Mouse (Mus musculus): ENCODE measurements at regions not wholly inside any gene's neighbourhood (a gene's known extent, or its start where the extent isn't known, plus 50 kb on each side); places are given as distances from the start of the nearest gene placed in this dataset.

DNA sequence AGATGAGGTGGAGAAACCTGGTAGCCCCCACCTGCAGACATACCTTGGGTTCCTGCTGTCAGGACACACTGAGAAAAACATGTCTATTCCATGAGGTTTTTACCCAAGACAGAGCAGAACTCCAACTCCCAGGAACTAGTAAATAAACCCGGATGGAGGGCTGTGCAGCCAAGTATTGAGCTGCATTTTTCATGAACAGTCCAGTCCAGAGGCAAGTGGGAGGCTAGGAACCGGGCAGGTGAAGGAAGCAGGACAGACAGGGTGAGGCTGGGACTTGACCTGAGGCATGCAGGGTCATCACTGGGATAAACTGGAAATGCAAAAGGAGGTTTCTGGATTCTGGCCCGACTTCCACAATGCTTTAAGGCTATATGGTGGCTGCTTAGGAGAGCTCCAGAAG lies 114.8 kb upstream of the Lrig1 start:
- no peak for DNase-seq (ENCODE audit: low read depth)

DNA sequence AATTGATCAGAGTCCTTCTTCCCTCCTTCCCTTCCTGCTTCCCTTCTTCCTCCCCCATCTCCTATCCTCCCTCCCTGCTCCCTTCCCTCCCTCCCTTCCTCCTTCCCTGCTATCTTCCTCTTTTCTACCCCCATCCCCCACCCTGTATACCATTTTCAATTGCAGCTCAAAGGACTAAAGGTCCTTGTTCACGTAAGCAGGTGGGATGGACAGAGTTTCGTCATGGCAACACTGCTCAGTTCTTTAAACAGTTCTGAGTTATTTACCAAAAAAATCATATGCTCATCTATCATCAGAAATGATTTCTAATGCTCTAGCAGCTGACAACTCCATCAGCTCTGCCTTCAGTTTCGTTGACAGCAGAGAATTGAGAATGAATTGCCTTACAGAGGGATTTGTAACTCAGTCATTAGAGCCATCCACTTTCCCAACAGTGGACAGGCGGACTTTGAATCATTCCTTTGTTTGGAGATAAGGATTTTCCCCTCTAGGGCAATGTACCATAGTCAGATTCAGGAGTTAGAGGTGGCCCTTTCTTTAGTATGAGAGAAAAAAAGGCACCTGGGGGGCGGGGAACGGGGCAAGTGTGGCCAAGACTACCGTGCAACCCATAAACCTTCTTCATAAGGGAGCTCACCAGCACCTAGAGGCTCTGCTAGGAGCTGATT lies 113.7 kb upstream of the Lrig1 start:
- no peak for DNase-seq (ENCODE audit: low read depth)

DNA sequence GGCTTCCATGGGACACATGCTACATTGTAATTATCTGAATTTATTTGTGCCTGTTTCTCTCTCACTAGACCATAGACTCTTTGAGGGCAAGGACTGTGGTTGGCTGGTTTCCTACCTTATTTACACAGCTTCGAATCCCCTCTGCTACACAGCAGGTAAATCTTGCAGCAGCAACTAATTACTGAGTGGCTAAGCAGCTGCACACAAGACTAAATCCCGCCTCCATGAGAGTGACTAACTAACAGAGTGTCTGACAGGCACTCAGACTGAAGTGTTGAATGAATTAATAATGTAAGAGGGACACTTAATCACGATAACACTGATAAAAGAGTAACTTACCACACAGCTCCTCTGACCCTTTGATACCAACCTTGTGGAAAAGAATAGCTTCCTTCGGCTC lies 111.9 kb upstream of the Lrig1 start:
- DNase-seq (ENCODE audit: low read depth): no peak

DNA sequence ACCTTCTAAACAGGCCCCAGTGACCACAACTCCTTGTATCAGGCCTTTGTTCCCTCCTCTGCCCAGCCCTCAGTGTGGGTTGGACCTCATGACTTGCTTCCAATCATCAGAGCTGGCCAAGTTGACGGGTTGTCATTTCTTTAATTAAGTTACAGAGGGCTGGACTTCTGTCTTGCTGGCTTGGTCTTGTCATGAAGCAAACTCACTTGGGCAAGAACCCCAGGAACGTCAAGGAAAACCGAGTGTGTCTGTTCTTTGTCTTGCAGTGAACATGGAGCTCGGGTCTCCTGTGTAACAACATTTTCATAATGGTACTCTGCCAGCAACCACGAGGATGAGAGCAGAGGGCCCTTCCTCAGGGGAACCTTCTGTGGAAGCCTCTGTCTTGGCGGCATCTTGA lies 107.3 kb upstream of the Lrig1 start:
- DNase-seq (ENCODE audit: low read depth): no peak

DNA sequence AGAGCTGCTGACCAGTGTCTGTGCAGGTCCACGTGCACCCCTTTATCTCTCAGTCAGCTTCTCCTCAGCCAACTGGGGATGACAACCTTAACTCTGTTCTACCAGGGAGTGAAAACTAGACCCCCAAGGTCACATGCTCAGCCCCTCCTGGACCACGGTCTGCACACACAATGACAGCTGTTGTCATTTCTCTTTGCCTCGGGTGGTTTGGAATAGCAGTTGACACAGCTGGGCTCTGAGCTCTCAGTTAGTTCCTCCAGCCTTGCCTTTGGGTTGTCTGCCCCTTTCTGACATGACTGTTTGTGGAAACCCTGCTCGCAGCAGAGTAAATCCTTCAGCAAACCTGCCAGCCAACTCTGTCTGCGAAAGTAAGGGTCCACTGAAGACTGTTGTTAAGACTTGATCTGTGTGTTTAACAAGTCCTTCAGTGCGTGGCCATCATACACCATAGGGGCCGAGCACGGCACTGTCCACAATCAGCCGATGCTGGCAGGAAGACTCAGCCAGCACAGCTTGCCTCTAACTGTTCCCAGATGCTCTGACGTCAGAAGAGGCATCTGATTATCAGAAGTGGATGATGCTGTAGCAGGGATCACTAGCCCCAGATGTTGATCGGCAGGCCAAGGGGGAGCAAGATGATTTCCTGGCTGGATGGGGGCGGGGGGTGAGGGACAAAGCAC lies 106.7 kb upstream of the Lrig1 start:
- DNase-seq (ENCODE audit: low read depth): no peak

DNA sequence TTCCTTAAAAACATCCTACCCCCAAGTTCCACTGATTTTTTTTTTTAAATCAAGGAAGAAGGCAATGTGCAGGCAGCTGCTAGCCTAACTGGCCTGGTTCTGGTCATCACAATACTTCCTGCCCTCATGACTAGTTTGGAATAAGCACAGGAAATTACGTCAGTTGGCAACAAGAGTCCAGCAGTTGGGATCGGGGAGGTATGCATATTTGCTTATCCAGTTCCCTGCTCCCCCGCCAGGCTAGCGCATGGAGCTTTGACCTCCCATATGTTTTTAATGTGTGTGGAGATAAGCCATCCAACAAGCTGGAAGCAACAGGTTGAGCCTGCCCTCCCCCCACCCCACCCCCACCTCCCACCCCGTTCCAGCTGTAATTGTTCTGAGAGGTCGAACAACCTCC lies 105.7 kb upstream of the Lrig1 start:
- DNase-seq (ENCODE audit: low read depth): peak; percentile 63

DNA sequence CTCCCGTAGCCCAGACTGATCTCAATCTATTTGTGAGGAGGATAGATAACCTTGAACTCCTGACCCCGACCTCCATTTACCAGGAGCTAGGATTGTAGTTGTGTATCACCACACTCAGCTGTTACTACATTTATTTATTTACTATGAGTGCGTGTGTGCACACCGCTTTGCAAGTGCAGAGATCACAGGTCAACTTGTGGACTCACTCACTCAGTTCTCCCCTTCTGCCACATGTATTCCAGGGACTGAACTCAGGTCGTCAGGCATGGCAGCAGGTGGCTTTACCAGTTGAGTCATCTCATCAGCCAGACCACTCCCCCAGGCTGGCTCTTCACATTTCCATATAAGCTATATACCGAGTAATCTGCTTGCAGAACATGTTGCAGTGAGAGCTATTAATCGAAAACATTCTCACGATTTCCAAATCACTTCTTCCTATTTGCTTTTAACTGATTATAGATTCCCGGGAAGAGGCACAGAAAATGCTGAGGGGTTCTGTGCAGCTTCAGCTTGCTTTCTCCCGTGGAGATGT lies 104.4 kb upstream of the Lrig1 start:
- no peak for DNase-seq (ENCODE audit: low read depth)

DNA sequence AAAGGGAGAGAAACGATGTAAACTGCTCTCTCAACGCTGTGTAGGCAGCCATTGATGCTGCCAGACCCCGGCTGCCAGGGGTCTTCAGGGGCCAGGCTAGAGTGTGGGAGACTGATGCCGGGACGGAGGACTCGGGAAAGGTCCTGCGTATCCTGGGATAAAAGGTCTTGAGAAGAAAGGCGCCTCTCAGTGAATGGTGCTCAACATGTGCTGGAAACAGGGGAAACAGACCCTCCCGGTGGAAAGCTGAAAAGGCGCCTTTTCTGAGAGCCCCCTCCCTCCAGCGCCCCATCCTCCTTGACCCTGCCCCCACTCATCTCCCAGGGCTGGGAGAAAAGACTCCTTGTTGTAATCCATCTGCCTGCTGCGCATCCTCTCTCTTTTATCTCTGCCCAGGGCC lies 101.1 kb upstream of the Lrig1 start:
- DNase-seq (ENCODE audit: low read depth): no peak

DNA sequence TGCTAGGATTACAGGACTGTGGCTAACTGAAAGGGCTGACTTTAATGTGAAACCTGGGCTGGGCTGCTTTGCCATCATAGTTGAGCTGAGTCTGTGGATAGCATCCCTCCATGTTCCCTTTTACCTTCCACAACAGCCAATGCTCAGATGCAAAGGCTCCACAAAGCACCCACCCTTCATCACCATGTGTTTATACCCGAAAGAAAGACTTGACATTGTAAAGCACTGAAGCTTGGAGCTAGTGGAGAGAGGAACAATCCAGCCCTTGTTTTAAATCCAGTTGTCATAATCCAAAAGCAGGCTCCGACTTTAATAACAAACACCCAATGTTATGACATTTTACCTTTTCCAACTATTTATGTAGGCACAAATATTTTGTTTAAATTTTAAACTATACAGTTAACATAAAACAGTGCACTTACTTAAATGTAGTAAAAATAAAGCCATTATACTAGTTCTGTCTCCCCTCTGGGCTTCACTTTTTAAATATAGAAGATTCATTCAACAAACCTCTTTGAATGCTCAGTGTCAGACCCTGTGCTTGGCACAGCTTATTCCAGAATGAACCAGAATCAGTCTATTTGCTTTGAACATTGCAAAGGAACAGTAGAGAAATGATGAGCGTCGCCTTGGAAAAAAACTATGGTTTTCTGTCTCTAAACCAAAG lies 98.7 kb upstream of the Lrig1 start:
- DNase-seq (ENCODE audit: low read depth): no peak

DNA sequence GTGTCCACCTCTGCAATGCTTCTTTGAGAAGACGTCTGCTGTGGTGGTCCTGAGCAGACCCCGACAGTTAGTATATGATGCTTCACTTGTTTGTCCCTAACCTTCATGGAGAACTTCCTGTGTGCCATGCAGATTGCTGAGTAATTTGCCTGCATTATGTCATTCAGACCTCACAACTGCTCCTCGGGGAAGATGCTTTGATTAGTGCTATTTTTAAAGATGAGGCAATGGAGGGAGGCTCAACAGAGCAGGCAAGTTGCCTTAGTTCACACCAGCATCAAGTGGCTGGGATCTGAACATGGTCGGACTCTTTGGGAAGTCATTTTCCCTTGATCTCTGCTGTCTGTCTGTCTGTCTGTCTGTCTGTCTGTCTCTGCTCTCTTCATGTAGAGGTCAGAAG lies 95.5 kb upstream of the Lrig1 start:
- no peak for DNase-seq (ENCODE audit: low read depth)

DNA sequence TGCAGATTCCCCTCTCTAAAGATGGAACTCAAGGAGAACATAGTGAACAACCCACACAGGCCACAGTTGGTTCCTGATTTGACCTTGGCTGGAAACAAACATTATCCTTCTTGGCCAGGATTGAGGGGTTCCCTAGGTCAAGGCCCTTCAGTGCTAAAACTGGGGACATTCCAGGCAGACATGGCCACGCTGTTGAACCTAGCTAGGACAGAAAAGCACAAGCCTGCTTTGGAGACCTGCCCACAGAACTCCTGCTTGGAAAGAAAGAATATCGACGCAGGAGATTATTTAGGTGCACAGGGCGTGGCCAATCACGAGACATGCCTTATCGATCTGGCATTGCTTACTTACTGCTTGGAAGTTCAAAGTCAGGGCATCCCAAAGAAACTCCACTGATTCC lies 93.6 kb upstream of the Lrig1 start:
- DNase-seq (ENCODE audit: low read depth): no peak

DNA sequence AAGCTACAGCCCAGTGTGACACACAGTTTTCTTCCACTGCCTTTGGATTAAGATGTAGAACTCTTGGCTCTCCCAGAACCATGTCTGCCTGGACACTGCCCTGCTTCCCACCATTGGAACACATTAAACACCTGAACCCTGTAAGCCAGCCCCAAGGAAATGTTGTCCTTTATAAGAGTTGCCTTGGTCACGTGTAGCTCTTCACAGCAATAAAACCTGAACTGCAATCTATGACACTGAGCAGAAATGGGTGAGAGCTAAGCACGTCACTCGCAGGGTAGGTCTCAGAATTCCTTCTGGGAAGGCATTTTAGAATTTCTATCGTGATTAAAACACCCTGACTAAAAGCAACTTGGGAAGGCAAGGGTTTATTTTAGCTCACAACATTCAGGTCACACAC lies 92.4 kb upstream of the Lrig1 start:
- DNase-seq (ENCODE audit: low read depth): no peak

DNA sequence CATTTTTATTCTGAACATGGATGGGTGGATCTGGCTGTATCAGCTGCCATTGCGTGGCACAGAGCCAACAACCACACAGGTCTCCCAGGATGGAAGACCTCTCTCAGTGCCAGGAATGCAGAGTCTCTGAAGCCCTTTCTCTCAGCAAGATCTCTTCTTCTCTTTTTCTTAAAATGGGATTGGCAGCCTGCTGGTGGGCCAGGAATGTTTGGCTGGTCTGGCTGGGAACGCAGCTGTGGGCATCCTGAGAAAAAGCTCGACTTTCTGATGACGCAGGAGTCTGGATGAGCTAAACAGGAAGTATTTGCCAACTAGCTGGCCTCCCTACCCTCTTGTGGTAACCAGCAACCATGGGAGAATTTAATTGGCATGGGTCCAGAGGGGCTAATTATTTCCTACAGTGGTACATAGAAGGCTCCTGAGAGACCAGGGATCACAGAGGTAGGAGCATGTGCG lies 89.4 kb upstream of the Lrig1 start:
- DNase-seq (ENCODE audit: low read depth): peak; percentile 92

DNA sequence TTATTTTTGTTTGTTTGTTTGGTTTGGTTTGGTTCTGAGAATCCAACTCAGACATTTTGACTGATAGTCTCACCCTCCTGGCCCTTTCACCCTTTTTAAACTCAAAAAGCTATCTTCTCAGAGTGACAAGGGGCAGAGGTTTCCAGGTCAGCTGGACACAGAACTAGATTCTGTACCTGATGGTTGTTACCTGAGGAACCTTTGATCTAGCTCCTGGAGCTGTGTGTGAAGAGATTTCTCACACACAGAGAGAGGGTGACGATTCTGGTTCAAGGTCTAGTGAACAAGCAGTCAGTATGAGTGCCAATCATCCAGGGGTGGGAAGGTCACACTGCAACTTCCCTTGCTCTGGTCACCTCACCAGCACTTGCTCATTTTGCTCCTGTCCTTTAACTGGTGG lies 83.5 kb upstream of the Lrig1 start:
- DNase-seq (ENCODE audit: low read depth): no peak

DNA sequence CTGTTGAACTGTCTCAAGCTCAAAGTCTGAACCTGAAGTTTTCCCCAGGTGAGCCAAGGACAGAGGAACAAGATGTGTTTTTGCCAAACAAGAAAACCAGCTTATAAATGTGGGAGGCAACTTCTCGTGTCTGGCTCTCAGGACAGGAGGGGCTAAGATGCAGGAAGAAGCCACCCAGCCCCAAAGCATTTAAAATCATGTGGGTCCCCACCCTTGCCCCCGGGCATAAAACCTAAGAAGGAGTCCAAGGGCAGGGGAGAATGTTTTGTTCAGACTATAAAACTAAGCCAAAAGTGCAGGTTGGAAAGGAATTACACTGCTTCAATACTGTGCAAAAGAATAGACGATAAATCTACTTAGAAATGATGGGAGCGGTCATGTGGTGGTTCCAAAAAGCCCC lies 80.7 kb upstream of the Lrig1 start:
- DNase-seq (ENCODE audit: low read depth): no peak

DNA sequence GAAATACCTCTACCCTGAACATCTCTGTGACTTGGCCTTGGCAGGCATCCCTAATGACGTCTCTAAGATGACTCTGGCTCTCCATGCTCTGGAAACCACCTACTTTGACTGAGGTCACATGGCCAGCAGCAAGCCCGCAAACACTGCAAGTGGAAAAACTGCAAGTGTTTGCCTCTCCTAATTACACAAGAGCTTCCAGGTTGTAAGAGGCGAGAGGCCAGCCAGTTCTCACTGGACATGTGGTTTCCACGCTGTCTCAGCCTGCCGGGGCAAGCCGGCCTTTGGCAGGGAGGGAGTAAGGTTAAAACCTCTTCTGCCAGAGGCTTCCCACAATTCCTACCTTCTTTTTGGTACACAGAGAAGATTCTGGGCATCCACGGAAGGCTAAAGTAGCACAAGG lies 79.9 kb upstream of the Lrig1 start:
- DNase-seq (ENCODE audit: low read depth): peak; percentile 90

DNA sequence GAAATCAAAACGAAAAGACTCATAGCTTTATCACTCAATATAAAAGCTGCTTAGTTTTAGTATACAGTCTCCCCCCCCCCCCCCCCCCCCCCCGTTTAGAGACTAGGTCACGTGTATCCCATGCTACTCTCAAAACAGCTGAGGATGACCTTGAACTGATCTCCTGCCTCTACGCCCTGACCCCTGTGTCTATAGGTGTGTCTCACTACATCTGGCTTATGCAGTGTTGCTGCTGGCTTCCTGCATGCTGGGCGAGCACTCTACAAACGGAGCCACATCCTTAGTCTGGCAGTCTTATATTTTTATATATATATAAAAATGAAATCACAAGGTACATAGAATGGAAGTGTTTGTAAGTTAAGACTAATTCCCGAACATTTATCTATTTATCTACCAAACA lies 79.3 kb upstream of the Lrig1 start:
- no peak for DNase-seq (ENCODE audit: low read depth)

DNA sequence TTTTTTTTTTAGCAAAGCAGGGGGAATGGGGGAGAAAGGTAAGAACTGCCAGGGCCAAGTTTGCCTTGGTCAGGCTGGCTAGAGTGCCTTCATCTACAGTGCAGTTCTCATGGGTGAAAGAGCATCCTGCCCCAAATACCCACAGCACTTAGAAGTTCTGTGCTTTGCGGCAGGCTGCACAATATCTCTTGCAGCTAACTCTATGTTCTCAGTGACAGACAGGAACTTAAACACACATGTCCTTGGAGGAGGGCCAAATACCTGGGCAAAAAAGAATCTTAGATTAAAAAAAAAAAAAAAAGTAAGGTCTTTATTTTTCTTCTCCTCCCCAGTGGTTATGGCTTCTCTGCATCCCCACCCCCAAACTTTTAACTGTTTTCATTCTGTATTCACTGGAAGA lies 78.8 kb upstream of the Lrig1 start:
- DNase-seq (ENCODE audit: low read depth): no peak

DNA sequence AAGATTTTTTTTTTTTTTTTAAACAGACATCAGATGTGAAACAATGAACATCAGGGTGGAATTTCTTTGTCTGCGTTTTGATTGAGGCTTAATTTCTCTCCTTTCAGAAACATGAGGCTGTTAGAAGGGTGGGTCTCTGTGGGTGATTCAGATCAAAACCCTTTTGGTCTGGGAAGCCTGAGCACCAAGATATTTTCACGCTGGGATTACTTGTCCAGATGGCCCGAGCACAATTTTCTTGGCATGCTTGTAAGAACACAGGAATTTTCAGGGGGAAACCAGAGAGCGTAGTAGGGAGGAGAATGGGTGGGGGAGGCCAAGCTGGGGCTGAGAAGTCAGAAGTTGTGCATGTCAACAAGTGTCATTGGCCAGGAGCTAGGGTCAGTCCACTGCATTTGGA lies 76.6 kb upstream of the Lrig1 start:
- DNase-seq (ENCODE audit: low read depth): peak; percentile 61

DNA sequence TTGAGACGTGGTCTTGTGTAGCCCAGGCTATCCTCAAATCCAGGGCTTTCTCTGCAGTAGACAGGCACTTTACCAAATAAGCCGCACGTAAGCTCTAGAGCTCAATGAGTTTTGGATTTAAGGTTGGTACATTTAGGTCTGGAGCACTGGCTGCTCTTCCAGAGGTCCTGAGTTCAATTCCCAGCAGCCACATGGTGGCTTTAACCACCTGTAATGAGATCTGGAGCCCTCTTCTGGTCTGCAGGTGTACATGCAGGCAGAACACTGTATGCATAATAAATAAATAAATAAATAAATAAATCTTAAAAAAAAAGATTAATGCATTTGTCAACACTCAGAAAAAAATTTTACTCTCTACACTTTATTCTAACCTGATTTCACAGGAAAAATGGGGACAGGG lies 74.9 kb upstream of the Lrig1 start:
- DNase-seq (ENCODE audit: low read depth): no peak

DNA sequence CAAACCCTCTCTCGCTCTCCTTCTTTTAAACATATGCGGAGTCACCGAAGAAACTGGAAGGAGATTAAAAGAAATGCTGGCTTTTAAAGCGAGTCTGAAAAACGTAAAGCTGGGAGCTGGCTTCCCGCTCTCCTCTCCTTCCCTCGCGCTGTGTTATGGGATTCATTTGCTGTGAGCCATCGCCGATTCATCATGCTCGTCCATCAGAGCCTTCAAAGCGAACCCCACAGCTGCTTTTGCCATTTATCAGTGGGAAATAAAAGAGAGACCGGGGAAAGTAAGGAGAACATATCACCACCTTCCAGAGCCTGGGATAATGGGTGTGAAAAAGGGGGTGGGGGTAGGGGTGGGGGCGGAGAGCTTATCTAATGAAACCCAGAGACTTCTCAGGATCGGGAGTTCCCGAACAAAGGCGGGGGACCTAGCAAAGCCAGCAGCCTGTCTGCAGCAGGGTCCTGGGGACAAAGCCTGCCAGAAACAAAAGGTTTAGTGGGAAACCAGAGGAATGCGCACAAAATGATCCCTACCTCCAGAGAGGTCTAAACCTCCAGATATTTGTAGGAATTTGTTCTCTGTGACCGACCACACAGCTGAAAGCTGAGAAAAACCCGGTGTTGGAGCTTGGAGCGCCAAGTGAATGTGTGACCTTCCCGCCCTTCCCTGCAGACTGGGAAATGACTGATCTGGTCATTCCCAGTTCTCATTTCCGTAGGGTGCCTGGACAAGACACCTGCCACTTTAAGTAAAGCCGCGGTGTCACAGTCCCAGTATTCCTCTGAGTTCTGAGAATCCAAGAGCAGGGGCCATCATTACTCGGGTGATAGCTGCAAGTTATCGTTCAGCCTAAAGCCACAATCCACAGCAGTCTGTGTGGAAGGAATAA lies 73.9 kb upstream of the Lrig1 start:
- no peak for DNase-seq (ENCODE audit: low read depth)

DNA sequence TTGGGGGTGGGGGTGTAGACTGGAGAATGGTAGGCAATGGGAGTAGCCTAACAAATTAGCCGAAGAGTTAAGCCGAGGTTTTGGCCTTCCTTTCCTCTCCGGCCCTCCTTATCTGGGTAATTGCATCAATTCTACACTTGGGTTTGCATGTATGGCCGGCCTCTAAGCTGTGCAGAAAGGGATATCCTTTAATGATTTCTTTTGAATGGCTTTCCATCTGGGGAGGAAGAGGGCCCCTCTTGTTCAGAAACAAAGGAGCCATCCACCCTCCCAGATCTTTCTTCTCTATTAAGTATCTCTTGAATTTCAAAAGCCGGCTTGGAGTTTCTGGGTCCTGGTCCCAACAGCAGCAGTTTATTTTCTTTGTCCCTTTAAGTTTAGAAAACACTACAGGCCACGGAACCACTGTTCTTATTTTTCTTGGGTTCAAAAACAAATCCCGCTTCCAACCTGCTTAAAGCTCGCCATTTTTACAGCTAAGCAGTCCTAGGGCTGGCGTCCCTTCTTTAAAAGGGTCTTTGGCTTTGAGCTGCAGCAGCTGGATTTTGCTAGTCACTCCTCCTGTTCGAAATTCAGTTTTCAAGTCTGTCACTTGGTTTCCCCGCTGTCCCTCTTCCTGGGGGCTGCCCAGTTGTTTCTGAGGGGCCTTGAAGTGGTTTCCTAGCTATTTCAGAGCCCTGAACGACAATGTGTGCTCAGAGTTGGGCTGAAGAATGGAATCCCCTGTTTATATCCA lies 73.1 kb upstream of the Lrig1 start:
- no peak for DNase-seq (ENCODE audit: low read depth)

All from fibroblast of lung, adult 2 months (primary cell).